Mouse (Mus musculus) gastrocnemius, adult 8-10 months (tissue): ENCODE data around the gene Ercc6. TPM values are rescaled to one million over a fixed set of nuclear protein-coding genes. Genes with fewer than 3 reads are reported as not detected.

ENCODE experiments used
- DNase-seq, 2 experiments: peaks; one replicate each; pipeline ENCODE4 v3.0.0; 2022; ENCODE audit warnings: low spot score in 2 of 2
- total RNA-seq, 4 experiments: library from RNA; stranded (reverse); gene quantifications; 2 replicates each; pipeline ENCODE4 v1.2.4; 2022

Gene Ercc6
- total RNA-seq, 4 experiments from 2014 or later, result 3.2 to 6.4 (median 4.6) TPM

DNA sequence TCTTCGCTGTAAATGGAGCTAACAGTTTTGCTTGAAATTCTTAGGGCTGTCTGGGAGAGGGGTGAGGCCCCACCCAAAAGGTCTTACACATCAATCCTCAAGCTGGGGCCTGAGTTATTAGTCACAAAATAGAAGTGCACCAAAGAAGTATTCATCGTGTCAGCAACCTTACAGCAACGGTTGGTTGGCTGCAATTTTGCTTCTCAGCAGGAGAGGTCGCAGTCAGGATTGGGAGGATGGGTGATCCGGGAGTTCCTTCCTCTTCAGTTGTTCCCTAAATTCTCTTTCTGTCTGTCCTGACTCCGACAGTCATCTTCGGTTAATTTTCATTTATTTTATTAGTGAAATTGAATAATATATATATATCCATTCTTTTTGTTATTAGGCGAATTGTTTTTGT is 59.2 kb downstream of the Ercc6 start:
- no peak for DNase-seq

DNA sequence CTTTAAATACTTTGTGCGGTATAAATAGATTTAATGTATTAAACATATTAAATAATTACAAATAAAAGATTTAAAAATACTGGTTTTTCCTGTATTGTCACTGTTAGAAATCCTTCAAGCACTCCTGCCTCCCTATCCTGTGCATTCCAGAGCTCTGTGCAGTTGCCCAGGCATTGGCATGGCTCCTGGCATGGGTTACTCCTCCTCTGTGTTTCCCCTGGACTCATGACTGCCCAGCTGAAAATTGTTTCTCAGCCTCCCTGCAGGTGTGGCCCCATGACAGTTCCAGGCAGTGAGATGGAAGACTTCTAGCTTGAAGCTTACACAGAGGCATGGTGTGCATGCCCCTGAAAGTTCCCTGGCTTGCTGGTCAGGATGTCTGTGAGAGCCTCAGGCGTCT is 65.1 kb downstream of the Ercc6 start:
- DNase-seq, result no peak

DNA sequence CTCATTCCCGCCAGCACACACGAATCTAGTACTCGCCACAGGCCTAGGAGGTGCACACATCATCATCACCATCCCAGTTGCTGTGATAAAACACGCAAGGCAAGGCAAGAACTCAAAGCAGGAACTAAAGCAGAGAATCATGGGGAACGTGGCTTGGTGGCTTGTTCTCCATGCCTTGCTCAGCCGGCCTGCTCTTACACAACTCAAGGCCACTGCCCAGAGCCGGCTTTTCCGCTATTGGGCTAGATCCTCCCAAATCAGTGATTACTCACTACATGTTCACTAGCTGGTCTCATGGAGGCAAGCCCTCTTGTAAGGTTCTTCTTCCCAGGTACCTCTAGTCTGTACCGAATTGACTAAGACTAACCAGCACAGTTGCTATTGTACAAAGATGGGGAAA is 70.4 kb downstream of the Ercc6 start:
- DNase-seq, result no peak

- DNase-seq, result peak; percentile 45 to 61
Measured at GRCm38 (mm10) chr14:32587013-32587784, 73.9 kb downstream of the Ercc6 start.

DNA sequence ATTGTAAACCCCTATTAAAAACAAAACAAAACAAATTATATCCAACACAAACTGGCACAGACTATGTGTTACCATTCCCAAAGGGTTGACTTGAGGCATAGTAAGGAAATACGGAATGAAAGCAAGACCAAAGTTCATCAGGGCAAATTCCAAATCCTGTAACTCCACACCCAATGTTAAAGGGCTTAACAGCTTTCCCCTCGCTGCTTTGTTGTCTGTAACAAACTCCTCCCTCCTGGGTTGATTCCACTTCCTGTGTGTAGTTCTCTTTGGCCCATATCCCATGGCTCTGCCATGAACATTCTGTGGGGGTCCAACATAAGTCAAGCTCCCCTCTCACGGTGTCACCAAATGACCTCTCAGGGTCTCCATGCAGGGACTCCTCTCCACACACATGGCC is 77.1 kb downstream of the Ercc6 start:
- no peak for DNase-seq

DNA sequence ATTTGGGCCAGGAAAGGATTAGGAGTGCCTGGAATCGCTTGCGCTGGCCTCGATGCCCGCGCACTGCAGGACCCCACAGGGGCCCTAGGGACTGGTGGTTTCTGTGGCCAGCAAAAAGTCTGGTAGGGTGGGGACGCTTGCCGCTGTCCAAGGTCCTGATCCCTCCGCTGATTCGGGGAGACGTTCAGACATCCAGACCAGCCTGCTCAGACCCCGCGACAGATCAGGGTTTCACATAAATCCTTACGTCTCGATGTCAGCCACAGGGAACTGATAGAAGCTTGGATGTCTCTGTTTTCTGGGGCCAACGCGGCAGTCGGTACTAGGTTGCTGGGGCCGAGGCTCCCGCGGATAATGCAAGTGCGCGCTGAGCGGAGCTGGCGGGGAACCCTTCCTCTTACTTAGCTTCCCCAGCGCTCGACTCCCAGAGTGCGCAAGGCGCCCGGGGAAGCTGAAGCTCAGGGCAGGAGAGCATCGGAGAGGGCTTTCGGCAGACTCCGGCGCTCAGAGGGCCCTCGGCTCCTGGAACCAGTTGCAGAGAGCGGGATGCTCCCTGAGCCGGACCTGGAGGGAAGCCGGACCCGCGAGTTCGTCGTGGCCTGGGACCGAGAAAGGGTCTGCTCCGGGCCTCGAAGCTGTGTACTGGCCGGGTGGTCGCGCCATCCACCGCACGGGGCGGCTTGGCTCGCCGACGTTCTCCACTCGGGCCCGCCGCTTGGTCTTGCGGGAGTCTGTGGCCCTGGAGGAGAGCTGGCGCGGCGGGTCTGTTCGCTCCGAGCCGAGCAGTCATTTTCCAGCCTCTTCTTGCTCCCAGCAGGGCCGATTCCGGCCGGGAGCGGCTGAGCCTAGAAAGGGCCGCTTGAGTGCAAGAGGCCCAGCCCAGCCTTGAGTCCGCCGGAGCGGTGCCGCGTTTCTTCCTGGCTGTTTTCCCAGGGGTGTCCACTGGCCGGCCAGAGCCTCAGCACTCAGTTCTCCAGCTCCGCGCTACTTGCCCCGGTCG is 84.2 kb downstream of the Ercc6 start:
- DNase-seq, result peak in 1 of 2 experiments; percentile 17

DNA sequence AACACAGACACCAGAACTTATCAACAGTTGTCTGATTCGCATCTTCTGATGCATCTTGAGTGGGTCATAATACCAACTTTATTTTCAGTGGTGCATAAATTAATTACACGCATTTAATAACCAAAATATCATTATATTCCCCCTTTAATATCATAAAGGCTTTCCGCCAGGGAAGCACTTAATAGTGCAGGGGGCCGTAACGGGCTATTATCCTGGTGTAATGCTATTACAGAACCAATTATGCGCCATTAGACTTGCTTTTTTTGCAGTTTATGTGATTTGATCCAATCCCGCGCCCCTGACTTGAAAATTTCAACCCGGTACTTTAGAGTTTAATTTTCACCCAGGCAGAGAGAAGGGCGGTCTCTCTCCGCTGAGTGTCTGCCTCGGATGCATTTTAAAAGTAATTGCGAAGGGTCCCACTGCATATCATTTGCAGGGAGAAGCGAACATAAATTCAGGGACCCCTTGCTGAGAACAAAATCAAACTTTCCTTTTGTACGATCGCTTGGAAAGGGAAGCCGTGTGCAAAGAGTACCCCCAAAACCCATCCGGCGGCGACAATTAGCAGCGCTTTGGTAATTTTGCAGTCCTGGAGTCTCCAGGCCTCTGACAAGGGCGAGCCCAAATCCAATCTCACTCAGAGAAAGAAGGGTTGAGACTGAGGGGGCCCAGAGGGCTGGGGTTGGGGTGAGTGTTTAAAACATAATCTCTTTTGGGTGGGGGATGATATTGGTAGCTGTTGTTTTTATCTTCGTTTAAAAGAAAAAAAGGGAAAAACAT is 85.3 kb downstream of the Ercc6 start:
- DNase-seq, result no peak

DNA sequence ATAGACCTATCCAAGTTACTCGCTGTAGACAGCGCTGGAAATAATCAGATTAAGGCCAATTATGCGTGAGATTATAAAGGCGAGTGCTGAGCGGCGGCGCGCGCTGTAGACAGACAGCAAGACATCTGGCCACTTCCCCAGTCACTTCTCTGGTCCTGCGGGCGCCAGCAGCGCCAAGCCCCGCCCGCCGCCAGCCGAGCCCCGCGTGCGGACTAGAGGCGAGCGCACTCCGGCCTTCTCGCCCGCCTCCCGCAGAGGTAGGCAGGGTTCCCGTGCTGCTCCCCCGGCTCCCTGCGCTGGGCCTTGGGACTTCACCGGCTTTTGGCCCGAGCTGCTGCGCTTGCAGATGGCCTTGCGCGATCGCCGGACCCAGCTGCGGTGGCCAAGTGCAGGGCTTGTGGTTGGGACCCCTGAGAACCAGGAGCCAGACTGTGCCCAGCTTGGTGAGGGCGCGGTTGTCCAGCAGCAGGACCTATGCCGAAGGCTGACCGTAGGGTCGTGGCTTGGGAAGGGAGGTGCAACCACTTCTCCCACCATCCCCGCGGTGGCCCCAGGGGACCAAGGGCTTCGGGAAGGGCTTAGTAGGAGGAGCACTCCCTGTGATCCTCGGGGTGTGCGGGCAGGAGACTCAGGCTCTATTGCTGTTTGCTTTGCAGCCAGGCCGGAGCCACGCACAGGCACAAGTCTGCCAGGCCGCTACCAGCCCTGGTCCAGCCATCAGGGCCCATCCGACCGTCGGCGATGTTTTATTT is 86.1 kb downstream of the Ercc6 start, which contains the start of gene Prrxl1:
Prrxl1 (plus strand) TSS at position 118 of the 752 bp plus-strand sequence.
- no peak for DNase-seq

DNA sequence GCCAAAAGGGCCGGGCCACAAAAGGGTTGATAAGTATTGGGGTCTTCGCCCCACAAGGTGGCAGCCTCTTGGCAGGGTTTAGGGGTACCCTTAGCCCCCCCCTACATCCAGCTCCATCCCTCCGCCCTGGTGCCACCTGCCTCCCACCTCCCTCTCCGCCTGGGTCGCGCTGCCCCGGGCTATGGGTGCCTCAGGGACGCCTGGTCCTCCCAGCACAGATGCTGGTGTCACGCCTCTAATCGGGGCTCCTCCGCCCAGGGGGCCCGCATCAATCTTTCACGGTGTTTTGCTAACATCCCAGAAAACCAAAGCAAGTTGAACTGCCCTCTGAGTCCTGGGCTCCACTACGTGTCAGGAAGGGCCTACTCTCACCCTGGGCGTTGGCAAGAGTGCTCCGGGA is 86.8 kb downstream of the Ercc6 start:
- no peak for DNase-seq

DNA sequence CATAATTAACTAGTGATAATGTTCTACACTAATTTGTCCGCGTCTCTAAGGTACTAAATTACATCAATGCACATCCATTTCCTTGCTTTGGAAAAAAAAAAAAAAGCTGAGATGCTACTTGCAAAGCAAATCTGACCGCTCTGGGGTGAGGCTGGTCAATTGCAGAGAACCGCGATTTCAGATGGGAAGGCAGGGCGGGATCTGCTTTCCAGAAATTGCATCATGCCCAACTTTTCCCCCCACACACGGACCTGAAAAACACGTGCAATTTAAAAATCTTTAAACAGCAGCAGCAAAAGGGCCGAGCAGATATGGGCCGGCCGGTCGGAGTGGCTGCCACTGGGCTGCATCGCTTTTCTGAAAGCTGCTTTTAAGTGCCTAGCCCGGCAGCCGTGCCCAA is 92.2 kb downstream of the Ercc6 start:
- DNase-seq, result no peak

- no peak for DNase-seq
Measured at GRCm38 (mm10) chr14:32606316-32606715, 93.0 kb downstream of the Ercc6 start.

DNA sequence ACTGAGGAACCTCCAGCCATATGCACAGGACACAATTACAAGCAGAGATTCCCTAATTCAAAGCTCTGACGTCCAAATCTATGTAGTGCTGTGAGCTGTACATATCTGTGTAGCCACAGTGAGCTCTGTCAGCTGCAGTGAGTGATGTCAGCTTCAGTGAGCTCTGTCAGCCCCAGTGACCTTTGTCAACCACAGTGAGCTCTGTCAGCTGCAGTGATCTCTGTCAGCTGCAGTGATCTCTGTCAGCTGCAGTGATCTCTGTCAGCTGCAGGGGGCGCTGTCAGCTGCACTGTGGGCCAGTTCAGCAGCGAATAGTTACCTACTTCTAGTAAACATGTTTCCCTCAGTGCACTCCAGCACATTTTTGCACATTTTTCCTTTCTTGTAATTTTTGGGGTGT is 96.1 kb downstream of the Ercc6 start:
- DNase-seq, result no peak

DNA sequence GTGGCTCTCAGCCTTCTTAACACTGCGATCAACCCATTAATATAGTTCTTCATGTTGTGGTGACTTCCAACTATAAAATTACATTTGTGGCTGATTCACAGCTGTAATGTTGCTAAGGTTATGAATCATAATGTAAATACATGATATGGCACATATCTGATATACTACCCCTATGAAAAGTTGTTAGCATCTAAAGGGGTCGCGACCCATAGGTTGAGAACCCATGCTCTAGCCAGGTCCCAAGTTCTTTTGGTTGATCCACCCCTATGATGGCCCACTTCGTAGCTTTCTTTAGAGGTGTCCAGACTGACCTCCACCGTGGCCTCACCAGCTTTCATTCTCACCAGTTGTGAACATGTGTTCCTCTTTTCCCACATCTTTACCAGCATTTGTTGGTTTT is 103.9 kb downstream of the Ercc6 start:
- no peak for DNase-seq

DNA sequence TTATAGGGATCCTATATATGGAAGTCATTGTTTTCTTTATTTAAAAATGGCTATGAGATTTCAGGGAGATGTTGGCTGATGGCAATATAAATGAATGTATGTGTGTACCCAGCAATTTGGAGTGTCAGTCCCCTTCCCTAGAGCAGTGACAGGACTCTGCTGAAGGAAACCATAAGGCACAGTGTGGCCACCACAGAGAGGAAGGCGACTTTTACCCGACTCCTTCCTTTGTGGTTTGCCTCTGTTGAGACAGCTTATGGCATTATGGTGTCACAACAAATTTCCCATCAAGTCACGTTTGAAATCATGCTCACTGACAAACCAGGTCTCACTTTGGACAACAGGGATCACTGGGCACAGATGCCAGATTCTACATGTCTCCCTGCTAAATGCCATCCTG is 110.9 kb downstream of the Ercc6 start:
- no peak for DNase-seq

GRCm38 (mm10) chr14:32624811-32625210 is 111.5 kb downstream of the Ercc6 start:
- no peak for DNase-seq

DNA sequence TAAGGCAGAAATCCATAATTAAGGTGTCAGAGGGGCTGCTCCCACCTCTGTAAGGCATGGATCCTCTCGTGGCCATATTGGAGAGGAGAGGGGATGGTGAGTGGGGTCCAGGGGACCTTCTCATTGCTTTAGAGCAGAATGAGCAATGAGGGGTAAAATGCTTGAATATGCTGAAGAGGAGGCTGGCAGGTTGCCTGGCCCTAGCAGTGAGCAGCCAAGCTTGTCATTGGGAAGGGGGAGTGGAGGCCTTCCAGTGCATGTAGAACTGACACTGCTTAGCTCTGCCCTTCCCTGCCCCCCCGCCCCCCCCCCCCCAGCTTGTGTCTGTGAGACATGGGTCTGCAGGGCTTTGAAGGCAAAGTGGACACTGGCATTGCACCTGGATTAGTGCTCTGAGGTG is 114.0 kb downstream of the Ercc6 start:
- DNase-seq, result no peak

- DNase-seq, result no peak
Measured at GRCm38 (mm10) chr14:32628584-32628983, 115.3 kb downstream of the Ercc6 start.
